Mouse (Mus musculus) small intestine, adult 2 months (tissue): ENCODE measurements around the gene Trex1.

Source experiments
- CTCF ChIP-seq: fragments of 200-500 bp; IDR thresholded peaks from 2 replicates; pipeline ENCODE4 v1.5.1; 2012; ENCODE audit warnings: low read depth, mild to moderate bottlenecking, control low read depth, inconsistent platforms, low read length, moderate library complexity, mixed read lengths; ENCODE audit not compliant: insufficient replicate concordance, insufficient read length; ENCODE audit errors: extremely low read depth
- POLR2A ChIP-seq: fragments of 200-500 bp; IDR thresholded peaks from 2 replicates; pipeline ENCODE4 v1.6.1; 2012; ENCODE audit warnings: low read depth, mild to moderate bottlenecking, control low read depth, inconsistent platforms, low read length, moderate library complexity

DNA sequence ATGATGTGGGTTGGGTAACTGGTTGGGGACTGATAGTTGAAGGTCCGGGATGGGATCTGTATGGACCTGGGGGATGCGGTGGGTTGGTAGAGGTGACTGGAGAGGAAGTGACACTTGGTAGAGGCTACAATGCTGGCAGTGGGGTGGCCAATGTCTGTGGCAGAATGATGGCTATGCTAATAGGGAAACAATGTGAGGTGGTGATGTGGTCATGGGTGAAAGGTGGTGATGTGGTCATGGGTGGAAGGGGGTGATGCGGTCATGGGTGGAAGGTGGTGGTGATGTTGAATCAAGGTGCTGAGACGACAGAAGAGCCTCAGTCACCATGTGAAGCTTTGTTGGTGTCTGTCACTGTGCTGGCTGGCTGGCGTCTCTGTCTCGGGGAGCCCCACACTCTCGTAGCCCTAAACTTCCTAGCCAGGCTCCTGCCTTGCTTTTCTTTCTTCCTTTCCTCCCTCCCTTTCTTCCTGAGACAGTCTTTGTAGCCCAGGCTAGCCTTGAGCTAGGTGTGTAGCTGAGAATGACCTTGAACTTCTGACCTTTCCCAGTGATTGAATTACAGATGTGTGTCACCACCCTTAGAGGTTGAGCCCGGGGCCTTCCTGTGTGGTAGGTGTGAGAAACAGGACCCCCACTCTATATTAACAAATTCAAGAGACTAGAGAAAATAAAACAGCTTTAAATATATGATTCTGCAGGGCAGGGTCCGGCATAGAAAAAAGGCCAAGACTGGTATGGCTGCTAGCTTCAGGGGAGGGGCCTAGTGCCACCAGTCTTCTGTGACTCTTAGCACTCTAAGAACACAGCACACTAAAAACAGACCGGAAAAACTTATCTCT is 7.7 kb downstream of the Trex1 start:
- TF ChIP-seq CTCF (no peak), POLR2A (no peak)
